Mouse (Mus musculus) MEL (cell line): ENCODE results near the gene Nip7.

Experiments
- CTCF ChIP-seq, 3 experiments: IDR thresholded peaks in 2 of 3; conservative IDR thresholded peaks in 1 of 3; 2 replicates each; pipeline ENCODE4 v1.5.1; 2011 to 2012; ENCODE audit warnings: low read length in 3 of 3, low read depth in 2 of 3, mild to moderate bottlenecking in 2 of 3, improper control_type of control experiment in 1 of 3, inconsistent platforms in 1 of 3, mixed read lengths in 1 of 3, moderate library complexity in 1 of 3; ENCODE audit not compliant: control insufficient read depth in 1 of 3, insufficient read depth in 1 of 3, poor library complexity in 1 of 3, severe bottlenecking in 1 of 3
- HCFC1 ChIP-seq: IDR thresholded peaks from 2 replicates; pipeline ENCODE4 v1.6.1; 2012; ENCODE audit warnings: low read depth, mild to moderate bottlenecking, inconsistent platforms, low read length, improper control_type of control experiment, moderate library complexity

DNA sequence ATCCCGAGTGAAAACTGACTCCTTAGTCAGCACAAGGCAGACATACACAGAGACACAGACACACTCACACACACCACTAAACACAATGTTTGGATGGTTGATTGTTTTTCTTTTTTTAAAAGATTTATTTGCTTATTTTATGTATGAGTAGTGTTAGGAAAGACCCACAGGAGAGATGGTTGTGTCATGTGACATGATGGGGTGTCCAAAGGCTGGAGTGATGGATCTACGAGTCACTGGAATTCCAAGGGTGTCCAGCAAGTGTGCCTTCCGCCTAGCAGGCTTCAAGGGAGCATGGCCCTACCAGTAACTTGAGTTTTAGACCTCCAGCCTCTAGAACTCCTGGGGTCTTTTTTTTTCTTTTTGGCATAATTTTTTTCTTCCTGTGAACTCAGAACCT lies 27.4 kb upstream of the Nip7 start:
- TF ChIP-seq CTCF (IDR thresholded peaks at IDR 0.05 in 2 of 3, conservative IDR thresholded peaks at IDR 0.05 in 1 of 3; ENCODE audit: control insufficient read depth in 1 of 3, insufficient read depth in 1 of 3, low read depth in 2 of 3, low read length in 3 of 3, poor library complexity in 1 of 3, severe bottlenecking in 1 of 3) (no peak), HCFC1 (no peak)
